Mouse (Mus musculus) heart, embryonic 11.5 days (tissue): ENCODE results near the gene Srgn. TPM values are rescaled to one million over a fixed set of nuclear protein-coding genes. Genes with fewer than 3 reads are reported as not detected.
"Not testable (repeated sequence)": the region's sequence is repeated elsewhere in the genome, so short reads cannot be mapped to it uniquely, and the experiment has no call there.

Source experiments
- ATAC-seq: fragments of 200-750 bp; cut with Nextera tagmentation; replicated peaks from 2 replicates; pipeline ENCODE4 v1.8.0; 2017; ENCODE audit warnings: moderate library complexity; ENCODE audit not compliant: insufficient number of reproducible peaks, low FRiP score, low TSS enrichment
- H3K27ac ChIP-seq: fragments of 300-500 bp; sonication (generic); 2 replicates; pipeline ENCODE4 v1.5.1; 2014; ENCODE audit warnings: mild to moderate bottlenecking, low read depth, low read length
- H3K27me3 ChIP-seq: fragments of 300-500 bp; sonication (generic); 2 replicates; pipeline ENCODE4 v1.6.1; 2014; ENCODE audit warnings: mild to moderate bottlenecking, low read length, mixed read lengths; ENCODE audit not compliant: control insufficient read depth, insufficient read depth
- H3K36me3 ChIP-seq: fragments of 300-500 bp; sonication (generic); 2 replicates; pipeline ENCODE4 v1.6.1; 2014; ENCODE audit warnings: mild to moderate bottlenecking, low read length, moderate library complexity, mixed read lengths; ENCODE audit not compliant: control insufficient read depth, insufficient read depth
- H3K4me1 ChIP-seq: fragments of 300-500 bp; sonication (generic); 2 replicates; pipeline ENCODE4 v1.6.1; 2014; ENCODE audit warnings: low read length; ENCODE audit not compliant: control insufficient read depth, insufficient read depth
- H3K4me2 ChIP-seq: fragments of 300-500 bp; sonication (generic); 2 replicates; pipeline ENCODE4 v1.6.1; 2014; ENCODE audit warnings: mild to moderate bottlenecking, moderate library complexity
- H3K4me3 ChIP-seq: fragments of 300-500 bp; sonication (generic); 2 replicates; pipeline ENCODE4 v1.5.1; 2014; ENCODE audit warnings: low read depth, low read length
- H3K9ac ChIP-seq: fragments of 300-500 bp; sonication (generic); 2 replicates; pipeline ENCODE4 v1.6.1; 2014; ENCODE audit warnings: mild to moderate bottlenecking, low read depth, low read length, moderate library complexity
- H3K9me3 ChIP-seq: fragments of 300-500 bp; sonication (generic); replicated peaks from 2 replicates; pipeline ENCODE4 v1.6.1; 2016; ENCODE audit warnings: low read length; ENCODE audit not compliant: control insufficient read depth
- WGBS: fragments of 180-500 bp; shearing (Covaris S2); extraction: QIAGEN DNeasy Blood & Tissue Kit; methylation state at CpG from one replicate; pipeline ENCODE4 v1.1.7; 2014; ENCODE audit not compliant: insufficient replicate concordance; 5-methylcytosine and 5-hydroxymethylcytosine counted together
- polyA plus RNA-seq: library from polyadenylated mRNA; unstranded; fragments of >200 nt; fragmentation: Nextera tagmentation; extraction: Ambion mirVana; gene quantifications from 2 replicates; pipeline ENCODE4 v1.2.1, GENCODE M21; 2014

Gene Srgn
- polyA plus RNA-seq, 1 experiment from 2014 or later: 6.7 TPM

DNA sequence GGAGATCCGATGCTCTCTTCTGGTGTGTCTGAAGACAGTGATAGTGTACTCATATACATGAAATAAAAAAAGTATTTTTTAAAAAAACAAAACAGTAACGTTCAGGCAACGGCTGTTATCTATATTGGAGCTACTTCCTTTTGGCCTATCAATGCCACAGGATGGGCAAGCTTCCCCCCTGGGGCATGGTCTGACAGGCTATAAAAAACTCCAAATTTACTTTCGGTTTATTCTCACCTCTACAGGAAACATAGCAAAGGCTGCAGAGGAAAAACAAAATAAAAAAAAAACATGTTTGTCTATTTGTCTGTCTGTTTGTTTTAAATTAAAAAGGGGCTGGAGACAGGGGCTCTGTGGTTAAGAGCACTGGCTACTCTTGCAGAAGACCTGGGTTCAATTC lies 23.9 kb downstream of the Srgn start:
- Histone ChIP-seq H3K27me3 (no peaks in the 10 kb centered on the region), H3K4me3 (no peak overlapping the region), H3K4me2 (no peak overlapping the region), H3K27ac (no peak overlapping the region), H3K9me3 (no peaks in the 10 kb centered on the region), H3K9ac (no peak overlapping the region), H3K36me3 (no peaks in the 10 kb centered on the region), H3K4me1 (peaks cover under 1% of the 10 kb centered on the region; the same call in 1 of the 2 replicates)
- 45% methylated on average over 4 of the region's 4 CpGs for WGBS
- no peak for ATAC-seq

DNA sequence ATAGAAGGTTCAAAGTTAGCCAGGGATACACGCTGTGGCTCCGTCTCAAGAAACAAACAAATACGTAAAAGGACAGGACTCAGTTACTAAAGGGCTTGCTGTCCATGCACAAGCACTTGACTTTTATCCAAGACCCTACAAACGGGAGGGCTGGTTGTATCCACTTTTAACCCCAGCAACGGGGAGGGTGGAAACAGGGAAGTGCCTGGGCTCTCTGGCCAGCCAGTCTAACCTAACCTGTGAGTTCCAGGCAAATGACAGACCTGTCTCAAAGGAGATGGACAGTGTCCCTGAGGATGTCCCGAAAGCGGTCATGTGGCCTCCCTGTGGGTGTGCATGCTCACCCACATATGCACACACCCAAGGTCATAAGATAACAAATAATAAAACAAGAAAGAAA lies 25.3 kb downstream of the Srgn start:
- Histone ChIP-seq H3K4me2 (no peak overlapping the region), H3K9ac (no peak overlapping the region), H3K27me3 (no peaks in the 10 kb centered on the region), H3K9me3 (no peaks in the 10 kb centered on the region), H3K27ac (no peak overlapping the region), H3K36me3 (no peaks in the 10 kb centered on the region), H3K4me3 (no peak overlapping the region), H3K4me1 (no peaks in the 10 kb centered on the region)
- WGBS: 71% methylated on average over 7 of the region's 7 CpGs
- no peak for ATAC-seq

DNA sequence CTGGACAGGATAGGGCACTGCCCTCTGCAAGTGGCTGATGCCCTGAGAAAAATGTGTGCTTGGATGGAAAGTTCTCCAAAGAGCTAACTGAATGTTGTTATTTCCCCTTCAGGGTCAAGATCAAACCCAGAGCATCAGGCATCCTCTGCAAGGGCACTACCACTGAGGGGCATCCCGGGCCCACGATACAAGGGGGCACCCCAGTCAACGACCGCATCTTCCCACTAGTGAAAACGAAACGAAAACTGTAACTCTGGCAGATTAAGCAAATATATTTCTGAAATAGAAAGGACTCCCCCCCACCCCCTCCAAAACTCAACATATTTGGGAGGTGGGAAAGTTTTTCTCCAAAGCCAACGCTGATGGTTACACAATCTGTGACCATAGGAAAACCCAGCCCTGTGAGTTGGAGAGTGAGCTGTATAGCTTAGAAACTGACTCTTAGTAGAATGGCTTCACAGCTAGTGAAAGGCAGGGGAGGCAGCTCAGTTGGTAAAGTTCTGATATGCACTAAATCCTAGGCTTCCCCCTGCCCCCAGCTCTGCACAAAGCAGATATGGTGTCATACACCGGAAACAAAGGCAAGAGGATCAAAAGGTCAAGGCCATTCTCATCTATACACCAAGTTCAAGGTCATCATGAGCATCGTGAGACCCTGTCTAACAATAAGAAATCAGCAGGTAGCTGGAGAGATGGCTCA lies 26.2 kb downstream of the Srgn start:
- Histone ChIP-seq H3K4me3 (no peak overlapping the region), H3K4me1 (no peaks in the 10 kb centered on the region), H3K27ac (no peak overlapping the region), H3K9ac (no peak overlapping the region), H3K36me3 (no peaks in the 10 kb centered on the region), H3K4me2 (no peak overlapping the region), H3K9me3 (no peaks in the 10 kb centered on the region), H3K27me3 (no peaks in the 10 kb centered on the region)
- 88% methylated on average over 9 of the region's 9 CpGs for WGBS
- ATAC-seq: no peak

DNA sequence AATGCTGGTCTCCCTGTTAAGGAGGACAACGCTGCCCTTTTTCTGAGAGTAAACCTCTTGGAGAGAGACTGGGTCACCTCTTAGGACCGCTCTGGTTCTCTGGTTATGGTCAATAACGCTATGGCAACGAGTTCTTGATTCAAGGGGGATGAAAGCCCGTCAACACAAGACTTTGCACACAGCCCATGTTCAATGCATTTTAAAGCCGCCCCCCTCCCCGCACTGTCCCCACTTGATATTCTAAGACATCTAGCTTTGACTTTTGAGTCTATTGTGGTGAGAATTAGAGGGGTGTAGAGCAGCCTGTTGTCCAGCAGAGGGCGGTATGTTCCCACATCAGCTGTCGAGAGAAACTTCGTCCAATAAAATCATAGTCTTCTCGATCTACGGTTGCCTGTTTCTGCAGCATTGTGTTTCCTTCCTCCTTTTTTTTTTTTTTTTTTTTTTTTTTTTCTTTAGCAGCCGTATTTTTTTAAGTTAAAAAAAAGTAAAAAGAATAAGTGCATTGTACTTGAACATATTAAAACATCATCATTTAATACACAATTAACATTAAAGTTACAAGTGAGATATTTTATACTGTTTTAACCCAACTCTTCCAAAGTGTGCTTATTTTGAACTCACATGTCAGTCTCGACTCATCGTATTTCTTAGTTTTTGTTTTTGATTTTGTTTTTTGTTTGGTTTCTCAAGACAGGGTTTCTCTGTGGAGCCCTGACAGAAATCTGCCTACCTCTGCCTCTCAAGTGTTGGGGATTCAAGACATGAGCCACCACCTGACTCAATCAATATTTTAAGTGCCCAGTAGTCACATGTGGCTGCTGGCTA lies 26.9 kb downstream of the Srgn start:
- 21% methylated on average over 15 of the region's 15 CpGs for WGBS
- Histone ChIP-seq H3K27ac (no peak overlapping the region), H3K9ac (no peak overlapping the region), H3K4me1 (no peaks in the 10 kb centered on the region), H3K4me2 (no peak overlapping the region), H3K36me3 (no peaks in the 10 kb centered on the region), H3K27me3 (no peaks in the 10 kb centered on the region), H3K9me3 (no peaks in the 10 kb centered on the region), H3K4me3 (no peak overlapping the region)
- no peak for ATAC-seq

DNA sequence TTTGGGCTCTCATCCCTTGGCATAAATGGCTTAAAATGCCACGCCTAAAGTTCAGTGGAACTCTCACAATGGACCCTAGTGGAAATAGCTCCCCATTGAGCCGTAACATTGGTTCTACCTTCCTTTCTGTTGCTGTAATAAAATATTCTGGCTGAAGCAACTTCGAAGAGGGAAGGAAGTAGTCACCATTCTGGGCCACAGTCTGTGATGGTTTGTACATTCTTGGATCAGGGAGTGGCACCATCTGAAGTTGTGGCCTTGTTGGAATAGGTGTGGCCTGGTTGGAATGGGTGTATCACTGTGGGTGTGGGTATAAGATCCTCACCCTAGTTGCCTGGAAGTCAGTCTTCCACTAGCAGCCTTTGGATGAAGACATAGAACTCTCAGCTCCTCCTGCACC lies 35.6 kb downstream of the Srgn start:
- H3K36me3 ChIP-seq, H3K4me1 ChIP-seq, H3K4me3 ChIP-seq, H3K9ac ChIP-seq, H3K4me2 ChIP-seq, H3K27me3 ChIP-seq, H3K27ac ChIP-seq, ATAC-seq, H3K9me3 ChIP-seq: not testable (repeated sequence)
- WGBS: 79% methylated on average over 3 of the region's 3 CpGs

DNA sequence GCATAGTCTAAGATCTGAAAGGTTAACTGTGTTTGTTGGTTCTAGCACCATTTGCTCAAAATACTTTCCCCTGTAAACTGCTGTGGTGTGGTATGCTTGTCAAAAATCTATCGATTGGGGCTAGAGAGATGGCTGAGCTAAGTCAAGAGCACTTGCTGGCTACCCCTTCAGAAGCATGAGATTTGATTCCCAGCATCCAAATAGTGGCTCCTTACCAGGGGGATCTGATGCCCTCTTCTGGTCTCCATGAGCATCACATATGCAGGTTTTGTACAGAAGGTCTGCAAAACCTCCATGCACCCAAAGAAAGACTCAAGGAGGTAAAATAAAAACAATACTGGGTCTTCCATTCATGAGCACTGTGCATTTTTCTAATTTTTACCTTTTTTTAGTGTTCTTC lies 39.0 kb downstream of the Srgn start:
- 22% methylated on average over 1 of the region's 1 CpGs for WGBS
- no peak overlapping the region for H3K9ac ChIP-seq
- no peak overlapping the region for H3K4me2 ChIP-seq
- H3K4me3 ChIP-seq: no peak overlapping the region
- ATAC-seq: no peak
- no peaks in the 10 kb centered on the region for H3K9me3 ChIP-seq
- H3K27ac ChIP-seq: no peak overlapping the region
- H3K36me3 ChIP-seq: no peaks in the 10 kb centered on the region
- no peaks in the 10 kb centered on the region for H3K27me3 ChIP-seq
- 0 out of 2 replicates have a peak, but pooled peaks cover 6% of the 10 kb centered on the region for H3K4me1 ChIP-seq

DNA sequence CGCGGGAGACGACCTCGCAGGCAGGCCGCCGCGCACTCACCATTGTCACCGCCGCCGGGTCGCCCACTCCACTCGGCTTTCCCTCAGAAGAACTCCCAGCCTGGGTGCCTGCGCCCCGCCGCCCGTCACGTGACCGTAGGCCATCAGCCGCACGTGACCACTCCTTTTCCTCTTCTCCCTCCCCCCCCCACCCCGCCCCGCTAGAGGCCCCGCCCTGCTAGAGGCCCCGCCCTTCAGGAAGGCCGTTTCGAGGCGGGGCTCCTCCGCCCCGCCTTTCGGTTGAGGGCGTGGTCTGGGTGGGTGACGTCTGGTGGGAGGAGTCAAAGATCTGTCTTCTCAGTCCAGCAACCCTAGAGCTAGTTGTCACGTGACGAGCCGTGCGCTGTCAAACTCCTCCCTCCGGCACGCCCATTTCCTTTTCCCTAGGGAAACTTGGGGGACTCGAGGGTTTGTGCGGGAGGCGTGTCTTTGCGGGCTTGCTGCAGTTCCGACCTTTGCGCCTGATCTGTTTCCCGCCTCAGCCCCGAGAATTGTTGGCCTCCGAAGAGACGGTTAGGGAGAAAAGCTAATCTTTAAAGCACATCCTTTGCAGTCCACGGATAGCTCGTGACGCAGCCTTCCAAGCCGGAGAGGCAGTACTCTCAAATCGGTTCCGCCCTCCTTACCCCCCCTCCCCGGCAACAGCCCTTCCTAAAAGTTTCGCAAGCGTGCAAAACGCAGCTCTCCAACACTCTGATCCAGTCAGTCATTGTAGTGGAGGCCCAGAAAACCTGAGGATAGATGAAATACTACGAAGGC lies 40.4 kb downstream of the Srgn start, which contains the start of gene Vps26a:
Gene Vps26a, minus strand, starts transcription at position 188 of the 798 bp plus-strand sequence.
- H3K4me2 ChIP-seq: peak within 1 kb of the TSS; percentile 79
- no peaks in the 10 kb centered on the region for H3K36me3 ChIP-seq
- under 1% methylated on average over 50 of the region's 59 CpGs for WGBS
- no peaks in the 10 kb centered on the region for H3K9me3 ChIP-seq
- no peaks in the 10 kb centered on the region for H3K27me3 ChIP-seq
- 0 out of 2 replicates have a peak, but pooled peaks cover 6% of the 10 kb centered on the region for H3K4me1 ChIP-seq
- peak within 1 kb of the TSS; percentile 79 for H3K27ac ChIP-seq
- peak; percentile 88 for ATAC-seq
- peak within 1 kb of the TSS; percentile 92 for H3K4me3 ChIP-seq
- peak within 1 kb of the TSS; percentile 91 for H3K9ac ChIP-seq

DNA sequence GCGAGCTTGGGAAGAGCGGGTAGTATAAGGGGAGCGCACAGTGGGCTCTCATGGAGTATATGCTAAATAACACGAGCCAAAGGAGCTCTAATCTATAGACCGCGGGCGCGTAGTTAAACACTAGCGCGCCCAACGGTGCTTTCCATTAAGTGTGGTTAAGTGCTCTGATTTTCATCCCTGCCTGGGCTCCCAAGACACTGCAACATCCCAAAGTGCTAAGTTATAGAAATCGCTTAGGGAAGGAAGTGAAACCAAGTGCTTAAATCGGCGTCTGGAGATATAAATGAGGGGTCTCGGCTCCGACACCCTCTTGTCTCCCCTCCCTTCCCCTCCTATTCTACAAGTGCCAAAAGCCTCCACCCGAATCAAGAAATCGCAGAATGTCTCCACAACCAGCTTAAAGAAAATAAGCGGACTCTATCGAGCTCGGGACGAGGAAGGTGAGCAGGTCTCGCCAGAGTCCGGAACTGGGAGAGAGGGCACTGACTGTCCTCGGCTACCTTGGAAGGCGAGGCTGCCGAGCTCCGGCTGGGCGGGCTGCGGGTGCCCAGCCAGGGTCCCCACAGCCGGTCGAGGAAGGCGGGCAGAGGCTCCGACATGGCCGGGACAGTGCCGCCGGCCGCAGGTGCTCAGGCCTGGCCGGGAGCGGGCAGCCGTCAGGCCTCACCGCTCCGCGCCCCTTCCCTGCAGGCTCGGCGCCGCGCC lies 41.2 kb downstream of the Srgn start:
- WGBS: 0% methylated on average over 35 of the region's 48 CpGs
- H3K4me3 ChIP-seq: peak overlapping the region; percentile 92
- H3K27ac ChIP-seq: peak overlapping the region; percentile 79
- no peaks in the 10 kb centered on the region for H3K9me3 ChIP-seq
- no peaks in the 10 kb centered on the region for H3K27me3 ChIP-seq
- no peaks in the 10 kb centered on the region for H3K36me3 ChIP-seq
- H3K9ac ChIP-seq: peak overlapping the region; percentile 91
- peak overlapping the region; percentile 79 for H3K4me2 ChIP-seq
- H3K4me1 ChIP-seq: 0 out of 2 replicates have a peak, but pooled peaks cover 6% of the 10 kb centered on the region
- peak; percentile 66 for ATAC-seq
